Mouse (Mus musculus) T-helper 2 cell (primary cell): ENCODE measurements around the gene Tmprss9.
"Not testable (repeated sequence)": the region's sequence is repeated elsewhere in the genome, so short reads cannot be mapped to it uniquely, and the experiment has no call there.

Experiments
- in situ Hi-C: fragments of 300-600 bp; cut with MboI, MseI; formaldehyde crosslinking; loops from one replicate; pipeline ENCODE4 v1.15.1; 2025; ENCODE audit warnings: high pct_unique_total_duplicates

The Tmprss9 gene

GRCm38 (mm10) chr10:80871581-80871980 lies at the start of gene Tmprss9:
Gene Tmprss9, plus strand, starts transcription at chr10:80871848.
- in situ Hi-C loops, result no loop called here

- in situ Hi-C loops, result loop anchor here (5.0 kb wide), 1 partner anchor 55 kb away; no protein-coding TSS in a partner anchor
Observed at GRCm38 (mm10) chr10:80821991-80822390, 49.7 kb upstream of the Tmprss9 start.

- in situ Hi-C loops, result loop anchor here (5.0 kb wide), 1 partner anchor 55 kb away; no protein-coding TSS in a partner anchor
Observed at GRCm38 (mm10) chr10:80822528-80822927, 49.1 kb upstream of the Tmprss9 start.

- in situ Hi-C loops, result loop anchor here (5.0 kb wide), 1 partner anchor 54 kb away; no protein-coding TSS in a partner anchor
Observed at GRCm38 (mm10) chr10:80823316-80823715, 48.3 kb upstream of the Tmprss9 start.

- in situ Hi-C loops, result loop anchor here (5.0 kb wide), 1 partner anchor 53 kb away; no protein-coding TSS in a partner anchor
Observed at GRCm38 (mm10) chr10:80823847-80824643, 47.6 kb upstream of the Tmprss9 start.

GRCm38 (mm10) chr10:80824827-80825226 lies 46.8 kb upstream of the Tmprss9 start:
- in situ Hi-C loops, result loop anchor here (5.0 kb wide), 1 partner anchor 52 kb away; no protein-coding TSS in a partner anchor

GRCm38 (mm10) chr10:80826151-80827062 lies 45.2 kb upstream of the Tmprss9 start, which contains the start of gene Oaz1:
Gene Oaz1, plus strand, starts transcription at chr10:80826656.
- in situ Hi-C loops, result no loop called here

GRCm38 (mm10) chr10:80827063-80827869 lies 44.4 kb upstream of the Tmprss9 start:
- in situ Hi-C loops, result no loop called here

- in situ Hi-C loops, result no loop called here
Observed at GRCm38 (mm10) chr10:80827870-80828420, 43.7 kb upstream of the Tmprss9 start.

- in situ Hi-C loops, result not testable (repeated sequence)
Observed at GRCm38 (mm10) chr10:80828587-80828986, 43.1 kb upstream of the Tmprss9 start.

GRCm38 (mm10) chr10:80829359-80830278 lies 42.0 kb upstream of the Tmprss9 start:
- in situ Hi-C loops, result no loop called here

GRCm38 (mm10) chr10:80831136-80831535 lies 40.5 kb upstream of the Tmprss9 start:
- in situ Hi-C loops, result no loop called here

- in situ Hi-C loops, result no loop called here
Observed at GRCm38 (mm10) chr10:80832818-80833217, 38.8 kb upstream of the Tmprss9 start.

GRCm38 (mm10) chr10:80835617-80836016 lies 36.0 kb upstream of the Tmprss9 start:
- in situ Hi-C loops, result no loop called here

- in situ Hi-C loops, result no loop called here
Observed at GRCm38 (mm10) chr10:80836949-80837379, 34.7 kb upstream of the Tmprss9 start.

GRCm38 (mm10) chr10:80837827-80838226 lies 33.8 kb upstream of the Tmprss9 start:
- in situ Hi-C loops, result no loop called here

- in situ Hi-C loops, result no loop called here
Observed at GRCm38 (mm10) chr10:80838346-80838912, 33.2 kb upstream of the Tmprss9 start.

GRCm38 (mm10) chr10:80839848-80840247 lies 31.8 kb upstream of the Tmprss9 start:
- in situ Hi-C loops, result no loop called here

GRCm38 (mm10) chr10:80841685-80842084 lies 30.0 kb upstream of the Tmprss9 start:
- in situ Hi-C loops, result no loop called here
